Mouse (Mus musculus): Measurements from ENCODE around the gene Cryaa.

- no peak for TF ChIP-seq POLR2A (IDR thresholded peaks at IDR 0.05; ENCODE audit: control insufficient read depth, extremely low read depth, insufficient read depth, low read length, poor library complexity)
- TF ChIP-seq CTCF (IDR thresholded peaks at IDR 0.05; ENCODE audit: borderline replicate concordance, control insufficient read depth, extremely low read depth, insufficient read depth, low read length, poor library complexity): no peak
Measured at GRCm38 (mm10) chr17:31715006-31715405, 37.4 kb downstream of the Cryaa start.

All from thymus, adult 2 months (tissue).